Comparison of ENCODE assay signal across 9 mouse cellular contexts in the genomic region with DNA sequence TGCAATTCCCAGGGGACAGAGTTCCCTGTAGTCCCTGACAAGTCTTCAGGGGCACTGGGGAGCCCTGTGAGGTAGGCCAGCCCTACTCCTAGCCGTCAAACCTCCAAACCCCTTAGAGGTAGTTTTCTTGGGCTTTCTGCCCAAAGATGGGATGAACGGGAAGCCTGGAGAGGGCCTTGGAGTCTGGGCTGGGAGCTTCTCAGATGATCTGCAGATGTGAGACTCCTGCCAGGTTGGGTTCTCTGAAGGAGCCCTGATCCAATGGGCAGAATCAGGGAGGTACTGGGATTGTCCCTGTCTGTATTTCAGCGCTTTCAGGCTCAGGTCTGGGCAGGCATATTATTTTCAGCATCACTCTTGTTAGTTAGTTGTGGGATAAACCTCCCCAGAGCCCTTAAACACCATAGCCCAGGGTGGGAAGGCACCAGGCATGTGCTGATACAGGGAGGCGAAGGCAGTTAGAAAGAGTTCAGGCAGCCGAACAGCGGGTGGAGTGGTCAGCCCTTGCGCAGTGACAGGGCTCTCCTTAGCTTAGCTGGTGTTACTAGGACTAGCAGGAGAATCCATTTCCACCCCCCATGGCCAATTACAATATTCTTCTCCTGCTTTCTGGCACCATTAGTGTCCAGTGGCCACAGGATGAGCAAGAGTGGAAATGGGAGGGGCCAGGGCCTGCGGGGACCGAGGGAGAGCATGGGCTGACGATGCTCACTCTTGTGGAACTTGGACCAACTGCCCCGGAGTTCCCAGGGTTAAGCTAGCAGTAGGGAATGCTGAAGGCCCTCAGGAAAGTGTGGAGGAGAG. TPM values are rescaled to one million over a fixed set of nuclear protein-coding genes. Genes with fewer than 3 reads are reported as not detected.
A peak's percentile ranks its signal among the peaks of the same experiment; 100 is the strongest.
DNase-seq lines count a peak whose midpoint lies in the region; ATAC-seq and TF ChIP-seq lines count a peak whose summit lies in the region.
"Had no signal": no experiment of that assay in that cellular context is flagged by ENCODE, and none has a peak within 500 bp of the region (broad histone marks: within the 10 kb centered on the region; RNA-seq: fewer than 3 reads in every experiment).

No protein-coding gene starts in this region.

- H3K27ac ChIP-seq in lung, embryonic 14.5 days (ENCODE audit: low read depth) = peak overlapping the region; percentile 93
- H3K27ac ChIP-seq in gastrocnemius, adult 2 months = peak overlapping the region; percentile 87
- peak overlapping the region; percentile 86 for H3K27ac ChIP-seq in kidney, embryonic 16.5 days (ENCODE audit: low read length)
- no peak overlapping the region for H3K27ac ChIP-seq in midbrain, embryonic 14.5 days (replicated peaks; ENCODE audit: low read depth, low read length)

- 15% methylated on average over 11 of the region's 11 CpGs for WGBS in lung, embryonic 14.5 days
- 25% methylated on average over 11 of the region's 11 CpGs for WGBS in kidney, embryonic 16.5 days
- WGBS in midbrain, embryonic 14.5 days = 20% methylated on average over 11 of the region's 11 CpGs

- peak overlapping the region; percentile 82 for H3K4me3 ChIP-seq in lung, embryonic 14.5 days (ENCODE audit: low read depth, low read length)
- H3K4me3 ChIP-seq in gastrocnemius, adult 2 months = peak overlapping the region; percentile 93
- H3K4me3 ChIP-seq in kidney, embryonic 16.5 days (ENCODE audit: low read length) = peak overlapping the region; percentile 57
- peak overlapping the region; percentile 48 for H3K4me3 ChIP-seq in midbrain, embryonic 14.5 days (replicated peaks; ENCODE audit: low read depth, low read length)

- H3K4me2 ChIP-seq in lung, embryonic 14.5 days = peak overlapping the region; percentile 79
- peak overlapping the region; percentile 94 for H3K4me2 ChIP-seq in kidney, embryonic 16.5 days (replicated peaks; ENCODE audit: low read depth, low read length)
- peak overlapping the region; percentile 99 for H3K4me2 ChIP-seq in midbrain, embryonic 14.5 days (ENCODE audit: low read length)

- intact Hi-C loops in gastrocnemius, adult 2 months (cut with DNase I) = loop anchor here (2.0 to 10.0 kb wide), 2 partner anchors 115 to 343 kb away; no protein-coding TSS in a partner anchor
- intact Hi-C loops in left cerebral cortex, postnatal 25 days (cut with DNase I) = loop anchor here (1.0 to 5.0 kb wide), 2 partner anchors 115 to 325 kb away; no protein-coding TSS in a partner anchor

- TF ChIP-seq CTCF in lung, embryonic 14.5 days (IDR thresholded peaks at IDR 0.05; ENCODE audit: low read depth) = no peak
- no peak for TF ChIP-seq CTCF in gastrocnemius, adult 2 months (IDR thresholded peaks at IDR 0.05)

- H3K27me3 ChIP-seq in lung, embryonic 14.5 days (ENCODE audit: insufficient read depth, low read length) = no peaks in the 10 kb centered on the region
- H3K27me3 ChIP-seq in kidney, embryonic 16.5 days (ENCODE audit: insufficient read depth, low read length) = peaks cover 6% of the 10 kb centered on the region; the same call in 1 of the 2 replicates
- H3K27me3 ChIP-seq in midbrain, embryonic 14.5 days (ENCODE audit: control insufficient read depth, insufficient read depth, low read length) = peaks cover 16% of the 10 kb centered on the region; the same call in 1 of the 2 replicates
- H3K27me3 ChIP-seq: Patski had no signal

- no peak for DNase-seq in lung, embryonic 14.5 days
- DNase-seq in lung, postnatal 36 days = no peak
- DNase-seq in gastrocnemius, adult 2 months = peak; percentile 74
- DNase-seq in midbrain, embryonic 14.5 days = no peak
- DNase-seq in T-cell, adult 2 months (ENCODE audit: low spot score) = no peak
- no peak for DNase-seq in left cerebral cortex, postnatal 25 days (ENCODE audit: low spot score in 2 of 2)

- no peak for ATAC-seq in lung, embryonic 14.5 days (ENCODE audit: insufficient read depth)
- ATAC-seq in kidney, embryonic 16.5 days (ENCODE audit: low FRiP score, low TSS enrichment) = no peak
- no peak for ATAC-seq in midbrain, embryonic 14.5 days (ENCODE audit: low FRiP score, low TSS enrichment)
- no peak for ATAC-seq in megakaryocyte progenitor cell, adult 5-6 weeks (replicated peaks; ENCODE audit: poor library complexity)

- H3K4me1 ChIP-seq in lung, embryonic 14.5 days (ENCODE audit: insufficient read depth) = peaks cover 22% of the 10 kb centered on the region
- peaks cover 41% of the 10 kb centered on the region for H3K4me1 ChIP-seq in kidney, embryonic 16.5 days (ENCODE audit: insufficient read depth, low read length)
- peaks cover 22% of the 10 kb centered on the region for H3K4me1 ChIP-seq in midbrain, embryonic 14.5 days (ENCODE audit: control insufficient read depth, insufficient read depth, low read length)

- peaks cover 8% of the 10 kb centered on the region; the same call in 1 of the 2 replicates for H3K36me3 ChIP-seq in lung, embryonic 14.5 days (ENCODE audit: insufficient read depth)
- no peaks in the 10 kb centered on the region for H3K36me3 ChIP-seq in kidney, embryonic 16.5 days (ENCODE audit: insufficient read depth, low read length)
- H3K36me3 ChIP-seq in midbrain, embryonic 14.5 days (ENCODE audit: control insufficient read depth, insufficient read depth, low read length) = no peaks in the 10 kb centered on the region

- peak overlapping the region; percentile 89 for H3K9ac ChIP-seq in lung, embryonic 14.5 days
- H3K9ac ChIP-seq in kidney, embryonic 16.5 days (replicated peaks; ENCODE audit: low read length) = peak overlapping the region; percentile 72
- no peak overlapping the region; the same call in 1 of the 2 replicates for H3K9ac ChIP-seq in midbrain, embryonic 14.5 days (replicated peaks; ENCODE audit: low read length)

- H3K9me3 ChIP-seq in lung, embryonic 14.5 days (ENCODE audit: low read depth, low read length) = no peaks in the 10 kb centered on the region
- no peaks in the 10 kb centered on the region for H3K9me3 ChIP-seq in kidney, embryonic 16.5 days (ENCODE audit: low read length)
- no peaks in the 10 kb centered on the region for H3K9me3 ChIP-seq in midbrain, embryonic 14.5 days (ENCODE audit: control insufficient read depth, low read length)

RNA-seq across cellular contexts. Expression of gene Col5a1, which starts 1.4 kb away (rescaled TPM):
- polyA plus RNA-seq in lung, embryonic 14.5 days (2014; fragmentation: Nextera tagmentation; extraction: Ambion mirVana) = 81.7 and 83.2 TPM in 2 replicates
- 10 to 100 TPM; 15.9 to 20.9 TPM for total RNA-seq in gastrocnemius, adult 2 months (2021)
- polyA plus RNA-seq in kidney, embryonic 16.5 days (2015; fragmentation: Nextera tagmentation; extraction: Ambion mirVana) = 50.1 and 55.8 TPM in 2 replicates
- polyA plus RNA-seq in midbrain, embryonic 14.5 days (2014; fragmentation: Nextera tagmentation; extraction: Ambion mirVana) = 2.8 and 8.5 TPM in 2 replicates
- 1 to 10 TPM; 6.9 to 7.0 TPM for total RNA-seq in left cerebral cortex, postnatal 25 days (2021)
- 2.4 and 2.5 TPM in 2 replicates for total RNA-seq in megakaryocyte progenitor cell, adult 5-6 weeks (2015)
- 0.58 and 1.0 TPM in 2 replicates for total RNA-seq in megakaryocyte progenitor cell, adult 5-6 weeks (2017)
